Mouse (Mus musculus) common myeloid progenitor, adult 5-6 weeks (primary cell): ENCODE results near the gene Taok1. TPM values are rescaled to one million over a fixed set of nuclear protein-coding genes. Genes with fewer than 3 reads are reported as not detected.

ENCODE experiments used
- ATAC-seq: replicated peaks from 2 replicates; pipeline ENCODE4 v1.8.0; 2016; ENCODE audit warnings: low read depth, mild to moderate bottlenecking, moderate TSS enrichment, inconsistent platforms; ENCODE audit not compliant: poor library complexity, severe bottlenecking
- total RNA-seq: library from RNA; stranded (forward); fragments of 200-1000, 187-1606 nt; gene quantifications from 2 replicates; pipeline ENCODE4 v1.2.3, GENCODE M21; 2017

Taok1 gene
- total RNA-seq, 1 experiment from 2014 or later, result 49.5 TPM

DNA sequence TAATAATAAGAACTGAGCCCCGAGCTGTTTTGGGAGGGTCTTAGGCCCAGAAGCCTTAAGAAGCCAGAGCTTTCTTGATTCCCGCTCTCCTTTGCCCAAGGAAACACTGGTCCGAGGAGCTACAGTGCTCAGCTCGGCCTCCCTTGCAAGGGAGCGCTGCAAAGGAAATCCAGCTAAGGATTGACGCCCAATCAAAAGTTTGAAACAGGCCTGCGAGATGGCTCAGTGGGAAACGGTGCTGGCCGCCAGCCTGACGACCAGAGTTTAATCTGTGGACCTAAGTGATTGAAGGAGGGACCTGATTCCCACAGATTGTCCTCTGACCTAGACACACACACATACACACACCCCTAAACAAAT lies 93.8 kb downstream of the Taok1 start:
- 0 out of 2 replicates have a peak, but pooled peaks have one; percentile 2 for ATAC-seq

DNA sequence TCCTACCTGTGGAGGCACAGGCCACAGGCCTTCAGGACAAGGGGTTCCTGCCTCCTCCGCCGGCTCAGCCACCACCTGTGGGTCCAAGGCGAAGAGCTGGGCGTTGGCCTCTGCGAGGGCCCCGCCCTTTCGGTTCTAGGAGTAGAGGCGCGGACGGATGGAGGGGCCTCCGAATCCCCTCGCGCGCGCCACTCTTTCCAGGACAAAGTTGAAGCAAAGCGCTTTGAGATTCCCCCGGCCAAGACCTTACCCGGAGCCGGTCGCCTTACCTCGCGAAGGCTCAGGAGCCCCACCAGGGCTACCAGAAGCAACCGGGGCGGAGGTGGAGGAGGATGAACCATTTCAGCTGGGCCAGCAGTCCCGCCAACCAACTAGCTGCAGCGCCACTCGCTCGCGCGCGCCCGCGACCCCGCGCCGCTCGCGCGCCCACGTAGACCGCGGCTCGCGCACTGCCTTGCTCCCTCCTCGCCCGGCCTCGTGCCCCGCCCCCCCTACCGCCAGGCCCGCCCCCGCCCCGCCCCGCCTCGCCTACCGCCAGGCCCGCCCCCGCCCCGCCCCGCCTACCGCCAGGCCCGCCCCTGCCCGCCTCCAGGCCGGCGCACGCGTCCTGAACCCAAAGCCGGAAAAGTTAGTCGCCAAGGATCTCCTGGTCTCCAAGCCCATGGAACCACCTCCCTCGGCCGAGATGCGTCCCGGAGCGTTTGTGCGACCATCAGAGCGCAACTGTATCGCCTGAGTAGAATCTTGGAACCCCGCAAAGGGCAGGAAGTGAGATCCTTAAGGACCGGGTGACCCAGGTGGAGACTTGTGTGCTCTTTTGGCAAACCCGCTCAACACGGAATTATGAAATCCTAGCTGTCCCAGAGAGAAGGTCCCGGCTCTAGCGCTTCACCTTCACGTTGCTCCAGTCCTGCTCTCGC lies 94.5 kb downstream of the Taok1 start:
- ATAC-seq, result peak; percentile 42; the same call in 1 of the 2 replicates

DNA sequence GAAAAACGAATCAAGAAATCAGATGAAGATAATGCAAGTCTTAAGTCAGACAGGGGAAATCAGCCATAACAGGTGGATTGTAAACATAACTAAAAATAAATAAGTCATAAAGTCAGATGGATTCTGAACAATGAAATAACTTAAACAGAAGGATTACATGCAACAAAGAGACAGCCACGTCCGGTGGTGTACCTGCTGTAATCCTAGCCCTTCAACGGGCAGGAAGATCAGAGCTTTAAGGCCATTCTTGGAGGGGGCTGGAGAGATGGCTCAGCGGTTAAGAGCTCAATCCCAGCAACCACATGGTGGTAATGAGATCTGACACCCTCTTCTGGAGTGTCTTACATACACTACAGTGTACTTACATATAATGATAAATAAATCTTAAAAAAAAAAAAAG lies 96.3 kb downstream of the Taok1 start:
- no peak for ATAC-seq

DNA sequence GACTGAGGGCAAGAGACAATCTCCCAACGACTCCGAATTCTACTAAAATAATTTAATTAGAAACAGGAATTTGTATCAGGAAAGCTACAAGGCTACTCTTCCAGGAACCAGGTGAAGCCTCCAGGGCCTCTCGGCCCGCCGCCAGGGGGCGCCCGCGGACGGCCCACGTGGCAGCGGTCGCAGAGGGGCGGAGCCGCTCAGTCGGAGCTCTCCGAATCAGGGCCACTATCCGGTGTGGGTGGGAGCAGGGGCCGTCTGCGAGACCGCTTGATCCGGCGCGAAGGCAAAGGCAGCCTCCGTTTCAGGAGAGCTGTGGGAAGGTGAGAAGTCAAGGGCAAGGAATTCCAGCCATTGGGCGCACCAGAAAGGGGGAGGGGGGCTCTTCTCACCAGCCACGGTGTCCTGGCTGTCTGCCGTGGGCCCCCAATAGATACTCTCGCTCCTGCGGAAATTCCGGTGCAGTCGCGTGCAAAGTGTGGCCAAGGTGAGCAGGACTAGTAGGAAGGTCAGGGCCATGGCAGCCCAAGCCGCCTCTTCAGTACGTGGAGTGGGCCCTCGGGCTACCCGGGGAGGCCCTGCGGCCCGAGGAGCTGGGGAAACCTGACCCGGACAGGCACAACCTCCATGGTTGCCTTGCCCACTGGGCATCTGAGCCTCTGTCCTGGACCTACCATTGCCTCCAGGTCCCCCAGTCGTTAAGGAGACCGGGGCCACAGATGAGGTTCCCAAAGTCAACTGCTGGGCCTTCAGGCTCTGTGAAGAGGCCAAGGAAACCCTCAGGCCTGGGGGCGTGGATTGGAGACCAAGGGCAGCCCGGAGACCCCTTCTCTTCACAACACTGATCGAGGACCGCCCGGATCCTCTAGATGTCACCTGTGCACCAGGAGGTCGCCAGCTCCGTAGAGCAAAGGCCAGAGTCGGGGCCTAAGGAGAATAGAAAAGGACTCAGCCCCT lies 99.3 kb downstream of the Taok1 start:
- ATAC-seq, result peak; percentile 82

DNA sequence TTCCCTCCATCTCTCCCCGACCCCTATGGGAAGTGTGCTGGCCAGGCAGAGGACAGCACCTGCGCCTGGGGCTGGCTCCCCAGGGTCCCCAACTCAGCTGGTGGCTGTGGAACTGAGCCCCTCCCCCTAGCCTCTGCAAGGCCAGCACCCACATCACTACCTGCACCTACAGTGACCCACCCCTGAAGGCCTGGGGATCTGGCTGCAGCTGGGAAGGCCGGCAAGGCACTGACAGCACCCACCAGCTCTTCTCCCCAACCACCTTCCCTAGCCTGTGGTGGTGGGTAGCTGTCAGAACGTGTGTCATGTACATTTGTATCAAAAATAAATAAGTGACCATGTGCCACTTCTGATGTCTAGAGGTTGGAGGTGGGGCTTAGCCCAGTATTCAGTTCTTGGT lies 100.2 kb downstream of the Taok1 start:
- no peak for ATAC-seq

DNA sequence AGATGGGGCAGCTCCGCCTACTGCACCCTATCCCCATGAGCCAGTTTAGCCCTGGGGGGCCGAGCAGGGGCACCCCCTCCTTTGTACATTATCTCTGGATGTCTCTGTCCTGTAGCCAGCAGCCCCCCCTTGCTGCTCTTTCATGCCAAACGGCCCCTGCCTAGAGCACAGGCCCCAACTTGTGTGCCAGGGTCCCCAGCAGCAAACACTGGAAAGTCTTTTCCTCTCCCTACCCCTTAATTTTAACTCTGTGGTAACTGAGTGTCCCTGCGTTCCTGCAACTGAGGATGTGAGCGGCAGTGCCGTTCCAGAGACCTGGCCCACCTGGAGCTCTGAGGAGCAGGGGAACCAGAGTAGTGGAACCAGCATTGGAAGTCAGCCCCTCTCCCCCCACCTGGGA lies 100.7 kb downstream of the Taok1 start:
- no peak for ATAC-seq

DNA sequence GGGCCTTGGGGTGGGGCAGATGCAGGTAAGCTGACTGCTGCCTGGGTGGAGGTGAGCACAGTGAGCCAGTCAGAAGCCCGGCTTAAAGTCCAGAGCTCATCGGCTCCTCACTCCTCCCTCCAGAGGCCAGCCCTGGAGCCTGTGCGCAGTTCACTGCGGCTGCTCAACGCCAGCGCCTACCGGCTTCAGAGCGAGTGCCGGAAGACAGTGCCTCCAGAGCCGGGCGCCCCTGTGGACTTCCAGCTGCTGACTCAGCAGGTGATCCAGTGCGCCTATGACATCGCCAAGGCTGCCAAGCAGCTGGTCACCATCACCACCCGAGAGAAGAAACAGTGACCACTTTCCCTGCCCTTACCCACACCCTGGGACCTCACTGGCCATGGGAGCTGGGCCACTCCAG lies 101.3 kb downstream of the Taok1 start:
- no peak for ATAC-seq

DNA sequence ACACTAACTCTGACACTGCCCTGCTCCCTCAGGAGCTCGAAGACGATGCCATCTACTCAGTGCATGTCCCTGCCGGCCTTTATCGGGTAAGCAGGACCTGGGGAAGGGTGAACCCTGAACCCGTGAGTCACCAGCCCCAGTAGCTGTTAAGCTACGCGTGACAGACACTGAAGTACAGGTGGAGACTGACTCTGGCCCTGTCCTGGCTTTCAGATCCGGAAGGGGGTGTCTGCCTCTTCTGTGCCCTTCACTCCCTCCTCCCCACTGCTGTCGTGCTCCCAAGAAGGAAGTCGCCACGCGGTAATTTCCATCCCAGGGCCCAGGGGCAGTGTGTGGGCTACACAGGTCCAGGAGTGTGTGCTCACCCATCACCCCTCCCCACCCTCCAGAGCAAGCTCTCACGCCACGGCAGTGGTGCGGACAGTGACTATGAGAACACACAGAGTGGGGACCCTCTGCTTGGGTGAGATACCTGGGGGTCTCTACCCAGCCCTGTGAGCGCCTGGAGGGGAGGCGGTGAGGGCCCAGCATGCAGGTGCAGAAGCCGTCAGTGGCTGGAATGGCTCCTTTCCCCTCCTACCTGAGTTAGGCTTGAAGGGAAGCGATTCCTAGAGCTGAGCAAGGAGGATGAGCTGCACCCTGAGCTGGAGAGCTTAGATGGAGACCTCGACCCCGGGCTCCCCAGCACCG lies 102.2 kb downstream of the Taok1 start:
- ATAC-seq, result no peak

DNA sequence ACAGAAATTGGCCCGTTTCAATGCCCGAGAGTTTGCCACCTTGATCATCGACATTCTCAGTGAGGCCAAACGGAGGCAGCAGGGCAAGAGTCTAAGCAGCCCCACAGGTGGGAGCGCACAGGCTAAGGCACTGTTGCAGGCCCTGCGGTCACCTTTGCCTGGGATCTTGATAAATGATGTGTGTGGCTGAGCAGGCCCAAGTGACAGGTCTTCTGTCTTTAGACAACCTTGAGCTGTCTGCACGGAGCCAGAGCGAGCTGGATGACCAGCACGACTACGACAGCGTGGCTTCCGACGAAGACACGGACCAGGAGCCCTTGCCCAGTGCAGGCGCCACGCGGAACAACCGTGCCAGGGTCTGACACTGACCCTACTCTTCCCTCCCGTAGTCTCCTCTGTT lies 103.2 kb downstream of the Taok1 start:
- ATAC-seq, result no peak

DNA sequence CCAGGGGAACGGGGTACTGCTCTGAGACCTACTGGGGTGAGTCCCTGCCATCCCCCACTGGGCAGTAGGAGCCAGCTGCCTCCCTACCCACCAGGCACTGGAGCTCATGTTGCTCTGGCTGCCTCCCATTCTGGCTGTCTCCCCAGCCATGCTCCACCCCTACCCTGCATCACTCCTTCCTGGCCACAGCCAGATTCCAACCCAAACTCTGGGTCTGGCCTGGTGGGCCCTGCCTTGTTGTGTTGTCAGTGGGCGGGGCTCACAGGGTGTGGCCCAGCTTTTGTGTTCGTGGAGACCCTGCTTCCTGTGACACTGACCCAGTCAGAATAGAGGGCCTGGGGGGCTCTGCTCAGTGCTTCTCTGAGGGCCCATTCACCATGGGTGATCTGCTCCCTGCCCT lies 104.1 kb downstream of the Taok1 start:
- no peak for ATAC-seq

DNA sequence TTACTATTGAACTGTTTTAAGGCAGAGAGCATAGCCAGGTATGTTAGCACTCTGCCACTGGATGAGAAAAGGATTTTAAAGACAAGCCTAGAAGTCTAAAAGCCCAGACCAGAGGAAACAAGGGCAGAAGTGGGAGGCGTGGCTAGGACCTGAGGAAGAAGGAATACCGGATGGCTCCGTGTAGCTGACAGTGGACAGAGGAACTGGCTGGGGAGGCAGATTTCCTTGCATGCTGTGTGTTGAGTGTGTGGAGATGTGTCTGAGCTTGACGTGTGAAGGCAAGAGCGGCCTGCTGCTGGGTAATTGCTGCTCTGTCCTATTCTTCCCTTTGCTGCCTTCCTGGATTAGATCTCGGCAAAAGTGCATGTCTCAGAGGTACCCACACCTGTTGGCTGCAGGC lies 105.1 kb downstream of the Taok1 start:
- ATAC-seq, result no peak

DNA sequence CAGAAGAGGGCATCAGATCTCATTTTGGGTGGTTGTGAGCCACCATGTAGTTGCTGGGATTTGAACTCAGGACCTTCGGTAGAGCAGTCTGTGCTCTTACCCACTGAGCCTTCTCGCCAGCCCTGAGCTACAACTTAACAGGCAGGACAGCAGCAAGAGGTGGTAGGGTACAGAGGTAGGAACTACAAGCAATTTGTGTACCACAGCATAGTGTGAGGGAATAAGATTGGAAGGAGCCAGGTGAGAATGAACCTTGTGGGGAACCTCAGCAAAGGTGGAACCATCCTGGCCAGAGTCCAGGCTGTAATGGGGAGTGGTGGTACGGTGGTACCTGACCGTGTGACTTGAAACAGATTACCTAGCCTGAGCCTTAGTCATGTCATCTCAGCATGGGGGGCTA lies 105.6 kb downstream of the Taok1 start:
- ATAC-seq, result no peak

DNA sequence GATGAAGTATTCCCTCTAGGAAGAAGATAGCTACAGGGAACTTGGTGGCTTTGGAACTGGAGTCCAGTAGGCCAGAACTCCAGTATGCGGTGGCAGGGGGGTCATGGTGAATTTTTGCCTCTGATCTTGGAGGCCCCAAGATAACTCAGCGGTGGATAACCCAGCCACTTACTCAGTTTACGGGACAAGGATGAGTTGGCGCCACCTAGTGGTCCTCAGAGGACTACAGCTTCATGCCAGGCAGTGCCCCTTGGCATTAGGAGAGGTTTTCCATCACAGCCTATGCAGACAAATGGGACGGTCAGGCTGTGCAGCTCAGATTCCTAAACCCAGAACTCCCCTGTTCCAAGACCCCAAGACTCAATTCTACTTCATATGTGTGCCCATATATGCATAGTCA lies 106.2 kb downstream of the Taok1 start:
- peak; percentile 75 for ATAC-seq

DNA sequence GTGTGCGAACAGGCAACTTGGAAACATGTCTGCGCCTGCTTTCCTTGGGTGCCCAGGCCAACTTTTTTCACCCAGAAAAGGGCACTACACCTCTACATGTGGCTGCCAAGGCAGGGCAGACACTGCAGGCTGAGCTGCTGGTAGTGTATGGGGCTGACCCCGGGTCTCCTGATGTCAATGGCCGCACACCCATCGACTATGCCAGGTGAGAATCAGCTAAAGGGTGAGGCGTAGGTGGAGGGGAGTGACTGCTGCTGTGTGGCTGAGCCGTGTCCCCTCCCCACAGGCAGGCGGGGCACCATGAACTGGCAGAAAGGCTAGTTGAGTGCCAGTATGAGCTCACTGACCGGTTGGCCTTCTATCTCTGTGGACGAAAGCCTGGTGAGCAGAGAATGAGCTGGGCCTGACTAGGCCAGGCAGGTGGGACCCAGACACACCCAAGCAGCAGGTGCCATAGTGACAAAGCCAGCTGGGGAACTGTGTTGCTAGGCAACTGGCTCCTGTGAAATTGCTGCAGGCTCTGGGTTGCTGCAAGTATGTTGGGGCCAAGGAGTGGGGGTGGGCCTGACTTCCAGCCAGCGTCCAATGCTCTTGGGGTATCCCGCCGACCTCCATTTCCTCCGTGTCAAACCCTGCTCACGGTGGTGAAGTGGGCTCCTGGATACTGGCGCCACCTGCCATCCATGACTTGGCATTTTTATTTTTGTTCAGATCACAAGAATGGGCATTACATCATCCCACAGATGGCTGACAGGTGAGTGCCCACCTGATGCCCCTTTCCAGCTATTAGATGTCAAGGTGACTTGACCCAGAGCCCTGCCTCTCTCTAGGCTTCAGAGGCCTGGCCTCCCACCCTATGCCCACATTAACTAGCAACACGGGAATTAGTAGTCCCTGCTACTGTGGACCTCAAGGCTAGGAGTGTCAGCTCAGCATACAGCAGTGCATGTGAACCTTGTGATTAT lies 107.0 kb downstream of the Taok1 start:
- ATAC-seq, result no peak

DNA sequence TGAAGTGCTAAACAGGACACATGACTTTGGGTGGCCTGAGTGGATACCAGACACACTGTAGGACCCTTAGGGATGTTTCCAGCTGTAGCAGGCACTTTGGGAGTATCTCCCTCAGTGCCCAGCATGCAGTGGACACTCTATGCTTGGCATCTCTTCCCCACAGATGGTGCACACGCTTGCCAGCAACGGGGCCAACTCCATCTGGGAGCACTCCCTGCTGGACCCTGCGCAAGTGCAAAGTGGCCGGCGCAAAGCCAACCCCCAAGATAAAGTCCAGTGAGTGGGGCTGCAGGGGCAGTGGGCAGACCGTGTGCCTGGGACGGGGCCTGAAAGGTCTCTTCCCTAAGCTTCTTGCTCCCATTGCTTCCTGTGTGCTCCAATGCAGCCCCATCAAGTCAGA lies 108.3 kb downstream of the Taok1 start:
- ATAC-seq, result no peak

DNA sequence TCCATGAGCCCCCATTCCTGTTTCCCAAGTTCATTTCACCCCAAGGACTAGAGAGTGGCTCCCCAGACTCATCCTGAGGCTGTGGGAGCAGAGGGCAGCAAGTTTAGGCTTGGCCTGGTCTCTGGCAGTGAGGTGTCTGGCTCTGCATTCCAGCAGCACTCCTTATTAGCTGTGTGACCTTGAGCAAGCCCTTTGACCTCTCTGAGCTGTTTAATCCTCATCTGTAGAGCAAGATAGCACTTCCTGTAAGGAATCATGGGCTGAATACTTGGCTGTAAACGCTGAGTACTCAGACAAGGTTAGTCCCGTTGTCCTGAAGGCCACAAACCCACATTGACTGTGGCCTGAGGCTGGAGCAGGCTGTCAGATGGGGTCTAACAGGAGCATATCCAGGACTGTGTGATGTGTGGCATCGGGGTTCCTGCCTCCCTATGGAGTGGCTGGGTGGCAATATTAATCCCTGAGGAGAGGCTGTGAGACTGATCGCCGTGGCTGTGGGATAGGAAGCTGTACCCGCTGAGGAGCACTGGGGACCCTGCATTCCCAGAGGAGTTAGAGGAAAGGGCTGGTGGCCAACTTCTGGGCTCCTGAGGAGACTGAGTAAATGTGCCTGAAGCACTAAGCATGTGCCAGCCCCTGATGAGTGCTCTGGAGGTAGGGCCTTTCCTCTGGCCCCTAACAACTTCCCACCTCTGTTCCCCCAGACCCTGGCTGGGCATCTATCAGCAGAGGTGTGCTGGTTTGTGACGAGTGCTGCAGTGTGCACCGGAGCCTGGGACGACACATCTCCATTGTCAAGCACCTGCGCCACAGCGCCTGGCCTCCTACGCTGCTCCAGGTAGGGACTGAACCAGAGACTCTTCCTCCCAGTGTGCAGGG lies 109.1 kb downstream of the Taok1 start:
- ATAC-seq, result no peak

DNA sequence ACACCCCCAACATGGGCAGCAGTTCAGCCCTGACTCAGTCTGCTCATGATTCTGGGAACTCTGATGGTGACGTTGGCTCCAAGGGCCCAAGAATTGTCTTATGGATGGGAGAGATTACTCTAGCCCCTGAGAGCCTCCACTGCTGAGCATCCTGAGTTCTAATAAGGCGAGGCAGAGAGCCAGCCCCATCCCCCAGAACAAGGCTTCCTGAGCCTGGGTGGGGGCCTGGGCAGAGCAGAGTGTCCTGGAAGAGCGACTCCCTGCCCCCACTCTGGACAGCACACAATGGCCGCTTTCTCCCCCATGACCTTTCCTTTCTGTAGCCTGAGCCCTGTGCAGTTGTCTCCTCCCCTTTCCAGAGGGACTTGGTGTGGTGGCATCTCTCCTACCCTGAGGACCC lies 109.8 kb downstream of the Taok1 start:
- ATAC-seq, result no peak

DNA sequence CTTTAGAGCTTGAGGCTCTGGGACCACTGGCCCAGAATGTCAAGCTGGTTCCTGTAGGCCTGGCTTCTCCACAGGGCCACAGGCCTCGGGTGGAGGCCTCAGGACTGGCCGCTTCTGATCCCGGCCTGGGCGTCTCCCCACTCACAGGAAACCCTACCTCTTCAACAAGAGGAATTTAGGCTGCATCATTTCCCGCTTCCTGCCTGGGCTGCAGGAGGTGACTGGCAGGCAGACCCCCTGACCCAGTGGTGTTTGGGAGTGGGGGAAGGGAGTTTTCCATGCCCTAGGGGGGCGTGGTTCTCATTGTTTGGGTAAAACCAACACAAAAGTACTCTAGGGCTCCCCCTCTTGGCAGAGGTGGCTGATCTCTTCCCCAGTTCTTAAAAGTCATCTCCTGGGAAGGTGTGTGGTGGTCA lies 110.3 kb downstream of the Taok1 start:
- ATAC-seq, result peak; percentile 28
